Mouse (Mus musculus) effector memory CD4-positive, alpha-beta T cell, adult 5 months (primary cell): Measurements from ENCODE around the gene Asb2. TPM values are rescaled to one million over a fixed set of nuclear protein-coding genes. Genes with fewer than 3 reads are reported as not detected.

ENCODE experiments used
- polyA plus RNA-seq: library from polyadenylated mRNA; unstranded; fragments of 100-300 nt; shearing (Covaris generic); gene quantifications from one replicate; pipeline ENCODE4 v1.2.1, GENCODE M21; 2017

Gene Asb2
- 26.2 TPM for polyA plus RNA-seq

DNA sequence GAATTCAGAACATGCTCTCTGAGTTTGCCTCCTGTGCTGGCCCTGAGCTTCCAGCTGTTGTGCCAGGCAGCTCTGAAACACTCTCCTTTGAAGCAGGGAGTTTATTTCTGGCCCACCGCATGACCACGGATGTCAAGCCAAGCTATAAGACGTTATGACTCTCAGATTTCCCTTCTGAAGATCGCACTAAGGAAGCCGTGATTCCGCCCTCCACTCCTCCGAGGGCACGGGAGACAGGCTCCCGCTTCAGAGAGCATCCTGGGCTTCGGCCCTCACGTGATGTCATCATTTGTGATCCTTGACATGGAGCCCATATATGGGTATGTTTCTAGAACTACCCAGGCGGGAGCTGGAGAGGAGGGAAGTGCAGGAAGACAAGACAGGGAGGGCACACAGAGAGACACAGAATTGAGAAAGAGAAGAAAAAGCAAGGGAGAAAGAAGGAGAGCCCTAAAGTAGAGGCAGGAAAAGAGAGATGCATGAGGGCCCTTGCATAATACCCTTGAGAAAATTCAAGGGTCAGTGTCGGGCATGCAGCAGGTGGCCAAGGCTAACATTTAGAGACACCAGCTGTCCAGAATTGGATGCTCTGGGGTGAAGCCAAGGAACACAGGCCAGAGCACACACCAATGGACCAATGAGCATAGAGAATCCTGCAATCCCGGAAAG is at the start of gene Asb2:
Gene Asb2, minus strand, starts transcription at position 256 of the 669 bp plus-strand sequence.

DNA sequence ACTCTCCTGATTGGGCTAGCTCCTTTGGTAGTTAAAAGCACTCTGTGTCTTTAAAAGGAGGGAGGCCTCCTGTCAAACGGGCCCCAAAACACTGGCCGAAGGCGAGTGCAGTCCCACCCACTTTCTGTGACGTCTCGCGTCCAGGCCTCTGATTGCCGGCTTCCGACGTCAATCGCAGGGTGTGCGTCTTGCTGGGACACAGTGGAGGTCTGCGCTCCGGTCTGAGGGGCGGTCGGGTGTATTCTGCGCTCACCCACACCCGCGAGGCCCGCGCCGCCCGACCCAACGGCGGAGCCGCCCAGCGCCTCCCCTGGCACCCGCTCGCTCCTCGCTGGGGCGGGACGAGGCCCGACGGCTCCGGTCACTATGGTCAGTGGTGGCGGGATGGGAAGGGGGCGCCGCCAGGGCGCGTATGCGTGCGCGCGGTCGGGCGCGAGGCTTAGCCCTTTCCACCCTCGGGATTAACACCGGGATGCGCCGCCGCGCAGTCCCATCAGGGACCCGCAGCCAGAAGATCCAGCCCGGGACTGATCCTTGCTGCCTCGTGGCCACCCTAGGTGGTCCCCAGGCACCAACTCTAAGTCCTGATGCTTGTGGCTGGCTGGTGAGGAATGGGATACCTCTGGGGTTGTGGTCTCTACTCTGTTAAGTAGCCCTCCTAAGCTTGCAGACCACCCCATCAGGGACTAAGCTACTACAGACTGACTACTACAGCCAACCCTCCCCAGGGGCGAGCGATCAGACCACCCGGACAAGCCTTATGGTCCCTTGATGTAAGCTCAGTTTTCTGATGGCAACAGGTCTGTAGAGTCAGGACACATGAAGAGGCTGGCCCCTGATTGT is 32.9 kb upstream of the Asb2 start, which contains the start of gene Otub2:
Gene Otub2, plus strand, starts transcription at position 178 of the 843 bp plus-strand sequence.

GRCm38 (mm10) chr12:103310744-103311267 is 45.0 kb downstream of the Asb2 start, which contains the start of gene Fam181a:
Fam181a (plus strand) TSS chr12:103310975.

Other genes starting within 250 kb of the Asb2 start
- not detected for gene Prima1, start 113.9 kb downstream of the Asb2 start, polyA plus RNA-seq
- gene Fam181a, start 45.0 kb downstream of the Asb2 start, polyA plus RNA-seq, result not detected
- gene Otub2, start 32.7 kb upstream of the Asb2 start, polyA plus RNA-seq, result 4.7 TPM
- 1.5 TPM for gene 9330161L09Rik, start 51.8 kb upstream of the Asb2 start, polyA plus RNA-seq
- 212 TPM for gene Ddx24, start 69.8 kb upstream of the Asb2 start, polyA plus RNA-seq
- gene Ifi27, start 78.2 kb upstream of the Asb2 start, polyA plus RNA-seq, result 301 TPM
- 299 TPM for gene Ifi27l2a, start 87.7 kb upstream of the Asb2 start, polyA plus RNA-seq
- gene Ifi27l2b, start 101.2 kb upstream of the Asb2 start, polyA plus RNA-seq, result not detected
- not detected for gene Ppp4r4, start 176.3 kb upstream of the Asb2 start, polyA plus RNA-seq